Mouse (Mus musculus) embryonic facial prominence, embryonic 11.5 days (tissue): ENCODE data around the gene Ahcyl1. TPM values are rescaled to one million over a fixed set of nuclear protein-coding genes. Genes with fewer than 3 reads are reported as not detected.

Experiments used
- ATAC-seq: fragments of 200-750 bp; cut with Nextera tagmentation; replicated peaks from 2 replicates; pipeline ENCODE4 v1.8.0; 2017; ENCODE audit warnings: low read depth; ENCODE audit not compliant: insufficient number of reproducible peaks, low FRiP score, low TSS enrichment
- DNase-seq: peaks from one replicate; pipeline ENCODE4 v3.0.0-alpha.2; 2015; ENCODE audit warnings: low spot score
- H3K27ac ChIP-seq: fragments of 300-500 bp; sonication (generic); replicated peaks from 2 replicates; pipeline ENCODE4 v1.5.1; 2014; ENCODE audit warnings: mild to moderate bottlenecking, low read depth, low read length, control low read depth
- H3K27me3 ChIP-seq: fragments of 300-500 bp; sonication (generic); 2 replicates; pipeline ENCODE4 v1.6.1; 2014; ENCODE audit warnings: mild to moderate bottlenecking, low read length, moderate library complexity, mixed read lengths; ENCODE audit not compliant: control insufficient read depth, insufficient read depth
- H3K36me3 ChIP-seq: fragments of 300-500 bp; sonication (generic); replicated peaks from 2 replicates; pipeline ENCODE4 v1.6.1; 2014; ENCODE audit warnings: low read depth, mild to moderate bottlenecking, low read length, moderate library complexity, mixed read lengths; ENCODE audit not compliant: control insufficient read depth, insufficient read depth
- H3K4me1 ChIP-seq: fragments of 300-500 bp; sonication (generic); 2 replicates; pipeline ENCODE4 v1.6.1; 2014; ENCODE audit warnings: low read length, mixed read lengths; ENCODE audit not compliant: control insufficient read depth, insufficient read depth
- H3K4me2 ChIP-seq: fragments of 300-500 bp; sonication (generic); 2 replicates; pipeline ENCODE4 v1.6.1; 2014; ENCODE audit warnings: low read depth, mild to moderate bottlenecking, control low read depth, low read length, moderate library complexity
- H3K4me3 ChIP-seq: fragments of 300-500 bp; sonication (generic); 2 replicates; pipeline ENCODE4 v1.5.1; 2014; ENCODE audit warnings: low read depth, low read length, control low read depth
- H3K9ac ChIP-seq: fragments of 300-500 bp; sonication (generic); replicated peaks from 2 replicates; pipeline ENCODE4 v1.6.1; 2014; ENCODE audit warnings: mild to moderate bottlenecking, control low read depth, low read length
- H3K9me3 ChIP-seq: fragments of 300-500 bp; sonication (generic); replicated peaks from 2 replicates; pipeline ENCODE4 v1.6.1; 2016; ENCODE audit warnings: mild to moderate bottlenecking, low read length, inconsistent platforms, mixed read lengths; ENCODE audit not compliant: control insufficient read depth
- WGBS: fragments of 180-500 bp; shearing (Covaris S2); extraction: QIAGEN DNeasy Blood & Tissue Kit; methylation state at CpG from one replicate; pipeline ENCODE4 v1.1.7; 2014; 5-methylcytosine and 5-hydroxymethylcytosine counted together
- polyA plus RNA-seq: library from polyadenylated mRNA; unstranded; fragments of >200 nt; fragmentation: Nextera tagmentation; extraction: Ambion mirVana; gene quantifications from 2 replicates; pipeline ENCODE4 v1.2.1, GENCODE M21; 2014

Ahcyl1 gene
- polyA plus RNA-seq, 1 experiment from 2014 or later, result 122 TPM

DNA sequence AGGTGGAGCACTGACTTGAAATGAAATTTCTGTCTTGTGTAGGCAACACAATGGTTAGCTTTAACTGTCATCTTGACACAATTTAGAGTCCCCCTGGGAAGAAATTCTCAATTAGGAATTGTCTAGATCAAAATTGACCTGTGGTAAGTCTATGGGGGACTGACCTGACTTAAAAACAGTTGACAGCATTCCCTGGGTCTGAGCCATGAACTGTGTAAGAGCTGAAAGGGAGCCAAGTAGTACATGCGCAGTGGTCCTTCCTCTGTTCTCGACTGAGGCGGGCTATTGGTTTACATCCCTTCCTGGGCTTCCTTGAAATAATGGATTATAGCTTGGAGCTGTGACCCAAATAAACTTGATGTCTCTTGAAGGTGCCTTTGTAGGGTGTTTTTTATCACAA is 49.4 kb downstream of the Ahcyl1 start:
- DNase-seq (no peak), ATAC-seq (no peak)
- H3K36me3 ChIP-seq, result no peaks in the 10 kb centered on the region
- no peak overlapping the region for H3K9ac ChIP-seq
- H3K4me2 ChIP-seq, result no peak overlapping the region
- H3K27me3 ChIP-seq, result no peaks in the 10 kb centered on the region
- H3K9me3 ChIP-seq, result no peaks in the 10 kb centered on the region
- no peaks in the 10 kb centered on the region for H3K4me1 ChIP-seq
- H3K4me3 ChIP-seq, result no peak overlapping the region
- WGBS, result 84% methylated on average over 3 of the region's 3 CpGs
- H3K27ac ChIP-seq, result no peak overlapping the region

DNA sequence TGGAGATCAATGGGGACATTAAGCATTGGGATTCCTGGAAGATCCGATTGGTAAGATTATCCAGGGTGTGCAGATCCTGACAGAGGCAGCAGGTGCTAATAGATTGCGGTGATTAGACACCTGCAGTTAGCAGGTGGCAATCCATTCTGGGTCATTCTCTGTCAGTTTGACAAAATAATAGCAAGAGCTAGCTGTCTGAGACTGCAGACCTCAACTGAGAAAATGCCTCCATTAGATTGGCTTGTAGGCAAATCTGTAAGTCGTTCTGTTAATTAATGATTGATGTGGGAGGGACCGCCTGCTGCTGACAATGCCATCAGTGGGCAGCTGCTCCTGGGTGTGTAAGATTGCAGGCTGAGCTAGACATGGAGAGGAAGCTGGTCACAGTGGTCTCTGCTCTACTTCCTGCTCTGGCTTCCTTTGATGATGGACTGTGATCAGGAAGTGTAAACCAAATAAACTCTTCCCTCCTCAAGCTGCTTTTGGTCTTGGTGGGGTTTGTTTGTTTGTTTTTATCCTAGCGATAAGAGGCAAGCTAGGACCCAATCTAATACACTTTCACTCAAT is 58.7 kb downstream of the Ahcyl1 start:
- Histone ChIP-seq H3K4me1 (no peaks in the 10 kb centered on the region), H3K4me3 (no peak overlapping the region), H3K4me2 (no peak overlapping the region), H3K9me3 (no peaks in the 10 kb centered on the region), H3K36me3 (no peaks in the 10 kb centered on the region), H3K27me3 (no peaks in the 10 kb centered on the region), H3K9ac (no peak overlapping the region), H3K27ac (no peak overlapping the region)
- DNase-seq, result no peak
- no peak for ATAC-seq
- 78% methylated on average over 5 of the region's 5 CpGs for WGBS

DNA sequence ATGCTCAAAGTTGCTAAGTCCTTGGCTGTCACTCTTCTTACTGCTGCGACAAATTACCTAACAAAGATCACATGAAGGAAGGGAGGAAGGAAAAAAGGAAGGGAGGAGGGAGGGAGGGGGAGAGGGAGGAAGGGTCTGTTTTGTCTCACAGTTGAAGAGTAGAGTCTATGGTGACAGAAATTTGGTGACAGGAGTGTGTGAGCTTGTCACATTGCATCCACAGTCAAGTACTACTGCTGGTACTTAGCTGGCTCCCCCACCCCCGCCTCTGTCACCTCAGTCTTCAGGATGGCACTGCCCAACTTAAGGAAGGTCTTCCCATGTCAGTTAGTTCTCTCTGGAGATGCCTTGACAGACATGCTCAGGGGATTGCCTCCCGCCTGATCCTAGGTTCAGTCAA is 60.1 kb downstream of the Ahcyl1 start:
- Histone ChIP-seq H3K4me2 (no peak overlapping the region), H3K4me1 (no peaks in the 10 kb centered on the region), H3K27ac (no peak overlapping the region), H3K36me3 (no peaks in the 10 kb centered on the region), H3K4me3 (no peak overlapping the region), H3K9ac (no peak overlapping the region), H3K27me3 (no peaks in the 10 kb centered on the region), H3K9me3 (no peaks in the 10 kb centered on the region)
- 78% methylated on average over 3 of the region's 3 CpGs for WGBS
- ATAC-seq (no peak), DNase-seq (no peak)

DNA sequence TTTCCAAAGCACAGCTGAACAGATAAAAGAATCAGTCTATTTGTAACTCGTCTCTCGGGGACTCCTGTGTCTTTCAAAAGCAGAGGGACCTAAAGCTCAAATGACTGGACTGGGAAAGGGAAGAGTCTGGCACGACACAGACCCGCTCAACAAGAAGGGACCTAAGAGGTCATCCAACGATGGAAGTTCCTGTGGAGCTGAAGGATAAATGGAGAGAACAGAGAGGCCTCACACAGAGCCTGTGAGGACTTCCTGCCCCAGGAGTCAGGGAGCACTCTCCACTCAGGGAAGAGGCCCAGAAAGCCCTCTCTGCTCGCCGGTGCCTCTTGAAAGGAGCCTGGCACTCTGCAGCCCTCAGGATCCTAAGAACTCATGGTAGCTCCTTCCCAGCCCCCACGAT is 60.5 kb downstream of the Ahcyl1 start:
- H3K4me3 ChIP-seq, result no peak overlapping the region
- no peak overlapping the region for H3K4me2 ChIP-seq
- H3K9me3 ChIP-seq, result no peaks in the 10 kb centered on the region
- no peaks in the 10 kb centered on the region for H3K27me3 ChIP-seq
- ATAC-seq (no peak), DNase-seq (no peak)
- H3K27ac ChIP-seq, result no peak overlapping the region
- no peaks in the 10 kb centered on the region for H3K4me1 ChIP-seq
- H3K9ac ChIP-seq, result no peak overlapping the region
- WGBS, result 49% methylated on average over 8 of the region's 8 CpGs
- H3K36me3 ChIP-seq, result no peaks in the 10 kb centered on the region

DNA sequence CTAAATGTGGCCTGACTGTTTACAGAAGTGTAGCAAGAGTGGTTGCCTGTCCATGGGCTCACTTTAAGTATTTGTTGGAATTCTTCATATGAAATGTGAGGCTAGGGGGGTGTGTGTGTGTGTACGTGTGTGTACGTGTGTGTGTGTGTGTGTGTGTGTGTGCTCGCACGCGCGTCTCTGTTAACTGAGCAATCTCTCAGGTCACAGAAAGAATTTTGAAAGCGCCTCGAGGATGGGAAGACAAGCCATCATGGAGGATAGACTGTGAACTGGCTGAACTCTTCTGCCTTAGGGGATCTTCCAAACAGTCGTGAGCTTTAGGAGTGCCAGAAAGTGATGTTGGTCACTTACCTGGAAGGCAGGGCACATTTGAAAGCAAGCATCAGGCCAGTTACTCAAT is 62.5 kb downstream of the Ahcyl1 start:
- H3K4me1 ChIP-seq, result no peaks in the 10 kb centered on the region
- DNase-seq (no peak), ATAC-seq (no peak)
- H3K4me2 ChIP-seq, result no peak overlapping the region
- H3K4me3 ChIP-seq, result no peak overlapping the region
- no peaks in the 10 kb centered on the region for H3K9me3 ChIP-seq
- H3K36me3 ChIP-seq, result no peaks in the 10 kb centered on the region
- no peak overlapping the region for H3K27ac ChIP-seq
- H3K27me3 ChIP-seq, result no peaks in the 10 kb centered on the region
- 86% methylated on average over 9 of the region's 9 CpGs for WGBS
- H3K9ac ChIP-seq, result no peak overlapping the region

DNA sequence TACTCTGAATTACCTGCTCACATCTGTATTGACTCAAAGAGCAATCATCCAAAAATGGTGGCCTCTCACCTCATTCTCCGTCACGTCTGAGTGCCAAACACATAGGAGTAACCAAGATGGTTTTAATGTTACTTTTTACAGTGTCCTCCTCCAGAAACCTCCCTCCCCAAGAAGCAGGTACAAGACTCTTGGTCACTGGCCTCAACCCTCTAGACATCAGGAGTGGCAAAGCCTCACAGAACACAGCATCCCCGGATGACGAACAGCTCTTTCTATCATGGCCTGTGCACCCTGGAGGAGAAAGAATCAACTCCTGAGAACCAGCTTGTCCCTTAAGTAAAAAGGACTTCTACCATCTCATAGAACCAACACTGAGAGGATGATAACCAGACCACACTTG is 63.6 kb downstream of the Ahcyl1 start:
- no peak for ATAC-seq

DNA sequence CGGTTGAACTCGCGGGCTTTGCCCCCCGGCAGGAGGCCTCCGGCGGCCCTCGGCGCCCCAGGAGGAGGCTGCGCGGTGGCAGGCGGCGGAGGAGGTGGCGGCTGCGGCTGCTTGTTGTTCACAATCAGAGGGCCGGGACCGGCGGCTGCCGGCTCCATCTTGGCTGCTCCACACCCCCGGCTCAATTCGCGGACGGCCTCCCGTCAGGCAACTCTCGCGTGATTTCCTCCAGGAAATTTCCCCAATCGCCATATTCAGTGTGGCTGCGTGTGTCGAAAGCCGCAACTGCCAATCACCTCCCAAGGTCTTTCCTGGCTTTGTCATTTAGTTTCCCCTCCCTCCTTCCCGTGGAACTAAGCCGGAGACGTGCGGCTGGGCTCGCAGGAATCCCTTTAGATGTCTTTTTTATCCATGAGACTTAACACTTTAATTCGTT is 64.8 kb downstream of the Ahcyl1 start, which contains the start of gene Strip1:
TSS of gene Strip1 (minus strand) at position 172 of the 436 bp plus-strand sequence.
- ATAC-seq, result peak; percentile 91
- no peaks in the 10 kb centered on the region for H3K4me1 ChIP-seq
- no peaks in the 10 kb centered on the region for H3K27me3 ChIP-seq
- H3K36me3 ChIP-seq, result peaks cover 2% of the 10 kb centered on the region; the same call in 1 of the 2 replicates
- DNase-seq, result peak; percentile 97
- under 1% methylated on average over 33 of the region's 35 CpGs for WGBS
- peak within 1 kb of the TSS; percentile 57 for H3K4me2 ChIP-seq
- H3K9ac ChIP-seq, result peak within 1 kb of the TSS; percentile 97
- peak within 1 kb of the TSS; percentile 99 for H3K4me3 ChIP-seq
- no peaks in the 10 kb centered on the region for H3K9me3 ChIP-seq
- peak within 1 kb of the TSS; percentile 88 for H3K27ac ChIP-seq

More for the DNA sequence above, 63.6 kb downstream of the Ahcyl1 start:
- Histone ChIP-seq H3K36me3 (no peaks in the 10 kb centered on the region; the same call in 1 of the 2 replicates), H3K4me2 (no peak overlapping the region), H3K27ac (no peak overlapping the region), H3K27me3 (no peaks in the 10 kb centered on the region), H3K4me3 (no peak overlapping the region), H3K9ac (no peak overlapping the region), H3K4me1 (no peaks in the 10 kb centered on the region), H3K9me3 (no peaks in the 10 kb centered on the region)
- WGBS, result 93% methylated on average over 4 of the region's 4 CpGs
- no peak for DNase-seq

DNA sequence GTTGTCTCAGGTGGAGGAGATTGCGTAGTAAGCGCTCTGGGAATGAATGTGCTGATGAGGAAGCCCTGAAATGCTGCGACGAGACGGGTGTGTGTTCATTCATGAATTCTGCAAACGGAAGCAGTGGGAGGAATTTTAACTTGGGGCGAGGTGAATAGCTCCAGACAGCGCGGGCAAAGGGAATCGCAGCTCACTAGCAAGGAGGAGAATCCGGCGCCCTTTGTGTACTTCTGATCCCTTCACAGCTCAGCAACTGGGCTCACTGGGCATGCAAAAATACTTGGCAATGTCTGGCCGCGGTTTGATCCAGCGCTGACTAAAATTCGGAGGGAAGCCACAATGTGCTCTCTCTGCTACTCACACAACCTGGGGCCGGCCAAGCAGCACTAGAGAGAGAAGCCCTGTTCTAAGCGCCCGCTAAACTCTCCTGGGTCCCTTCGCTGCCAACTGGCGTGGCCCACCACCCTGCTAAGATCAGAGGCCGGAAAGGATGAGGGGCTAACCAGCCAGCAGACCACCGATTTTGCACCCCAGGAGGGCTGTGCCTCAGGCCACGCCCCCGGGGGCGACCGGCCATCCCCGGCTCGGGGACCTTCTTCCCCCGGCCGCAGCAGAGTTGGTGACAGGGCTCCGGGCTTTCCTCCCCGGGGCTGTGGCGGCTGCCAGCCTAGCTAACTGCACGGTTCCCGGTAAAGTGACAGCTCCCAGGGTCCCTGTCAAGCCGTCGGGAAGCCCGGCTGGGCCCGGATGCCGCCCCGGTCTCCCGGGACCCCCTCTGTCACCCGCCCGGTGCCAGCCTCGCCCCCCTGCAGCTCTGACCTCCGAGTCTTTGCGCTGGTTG is 65.5 kb downstream of the Ahcyl1 start, which contains the start of gene Gm10961:
TSS of gene Gm10961 (plus strand) at position 641 of the 841 bp plus-strand sequence.
- H3K9ac ChIP-seq, result peak within 1 kb of the TSS; percentile 97
- no peaks in the 10 kb centered on the region for H3K9me3 ChIP-seq
- DNase-seq, result peak; percentile 52
- no peaks in the 10 kb centered on the region for H3K4me1 ChIP-seq
- WGBS, result under 1% methylated on average over 45 of the region's 48 CpGs
- peak; percentile 61 for ATAC-seq
- H3K27me3 ChIP-seq, result no peaks in the 10 kb centered on the region
- peak within 1 kb of the TSS; percentile 57 for H3K4me2 ChIP-seq
- H3K27ac ChIP-seq, result peak within 1 kb of the TSS; percentile 88
- H3K36me3 ChIP-seq, result peaks cover 2% of the 10 kb centered on the region; the same call in 1 of the 2 replicates
- peak within 1 kb of the TSS; percentile 99 for H3K4me3 ChIP-seq
